Mouse (Mus musculus) CH12.LX (cell line): ENCODE measurements around the gene Tomm40l.

Experiments used
- CTCF ChIP-seq, 2 experiments: IDR thresholded peaks in 1 of 2; conservative IDR thresholded peaks in 1 of 2; 2 replicates each; pipeline ENCODE4 v1.5.1; 2011 to 2012; ENCODE audit warnings: low read depth in 2 of 2, low read length in 2 of 2, improper control_type of control experiment in 1 of 2, inconsistent platforms in 1 of 2, mild to moderate bottlenecking in 1 of 2, moderate library complexity in 1 of 2
- ETS1 ChIP-seq: conservative IDR thresholded peaks from 2 replicates; pipeline ENCODE4 v1.6.1; 2012; ENCODE audit warnings: low read depth, mild to moderate bottlenecking, inconsistent platforms, low read length, improper control_type of control experiment, moderate library complexity
- POLR2A ChIP-seq: IDR thresholded peaks from 2 replicates; pipeline ENCODE4 v1.6.1; 2011; ENCODE audit warnings: low read depth, mild to moderate bottlenecking, improper control_type of control experiment, low read length

- no peak for TF ChIP-seq POLR2A
- TF ChIP-seq ETS1, result no peak
- no peak for TF ChIP-seq CTCF (conservative IDR thresholded peaks at IDR 0.05 in 1 of 2, IDR thresholded peaks at IDR 0.05 in 1 of 2; ENCODE audit: low read depth in 2 of 2, low read length in 2 of 2)
Observed at GRCm38 (mm10) chr1:171195046-171195822, 27.1 kb downstream of the Tomm40l start.
